Mouse (Mus musculus) retina, postnatal 1 day (tissue): ENCODE measurements around the gene Npas2.

Experiments
- DNase-seq: peaks from one replicate; pipeline ENCODE4 v3.0.0-alpha.2; 2012

The Npas2 gene

GRCm38 (mm10) chr1:39338831-39339230, 145.3 kb downstream of the Npas2 start:
- DNase-seq, result no peak

- DNase-seq, result no peak
These were observed 145.9 kb downstream of the Npas2 start for GRCm38 (mm10) chr1:39339455-39339854.

GRCm38 (mm10) chr1:39340156-39340555, 146.6 kb downstream of the Npas2 start:
- DNase-seq, result no peak

- DNase-seq, result peak; percentile 78
These were observed 147.1 kb downstream of the Npas2 start for GRCm38 (mm10) chr1:39340647-39341046.

- DNase-seq, result no peak
These were observed 148.3 kb downstream of the Npas2 start for GRCm38 (mm10) chr1:39341807-39342206.

GRCm38 (mm10) chr1:39343242-39343641, 149.7 kb downstream of the Npas2 start:
- DNase-seq, result no peak

GRCm38 (mm10) chr1:39344981-39345600, 151.6 kb downstream of the Npas2 start:
- peak; percentile 35 for DNase-seq

- DNase-seq, result peak; percentile 33
These were observed 155.5 kb downstream of the Npas2 start for GRCm38 (mm10) chr1:39349001-39349400.

- DNase-seq, result no peak
These were observed 155.9 kb downstream of the Npas2 start for GRCm38 (mm10) chr1:39349427-39349826.

- peak; percentile 25 for DNase-seq
These were observed 168.4 kb downstream of the Npas2 start for GRCm38 (mm10) chr1:39361754-39362514.

- DNase-seq, result no peak
These were observed 169.0 kb downstream of the Npas2 start for GRCm38 (mm10) chr1:39362515-39362893.

GRCm38 (mm10) chr1:39365562-39365961, 172.0 kb downstream of the Npas2 start:
- no peak for DNase-seq

- DNase-seq, result peak; percentile 11
These were observed 173.5 kb downstream of the Npas2 start for GRCm38 (mm10) chr1:39367045-39367444.

- DNase-seq, result peak; percentile 98
These were observed 174.2 kb downstream of the Npas2 start, which contains the start of gene Rpl31 for GRCm38 (mm10) chr1:39367601-39368266. TSS of gene Rpl31 (plus strand) at chr1:39367842.

- DNase-seq, result peak; percentile 45
These were observed 174.8 kb downstream of the Npas2 start for GRCm38 (mm10) chr1:39368267-39368841.

GRCm38 (mm10) chr1:39370431-39370830, 176.9 kb downstream of the Npas2 start:
- no peak for DNase-seq

GRCm38 (mm10) chr1:39372220-39372843, 178.8 kb downstream of the Npas2 start:
- no peak for DNase-seq

- DNase-seq, result no peak
These were observed 179.8 kb downstream of the Npas2 start for GRCm38 (mm10) chr1:39373378-39373777.

GRCm38 (mm10) chr1:39374231-39374809, 180.8 kb downstream of the Npas2 start:
- no peak for DNase-seq

GRCm38 (mm10) chr1:39376121-39376520, 182.6 kb downstream of the Npas2 start:
- no peak for DNase-seq

- no peak for DNase-seq
These were observed 183.3 kb downstream of the Npas2 start for GRCm38 (mm10) chr1:39376726-39377240.

GRCm38 (mm10) chr1:39378540-39378939, 185.0 kb downstream of the Npas2 start:
- no peak for DNase-seq
